Mouse (Mus musculus) brain, embryonic 14.5 days (tissue): ENCODE results near the gene Zfp672.

Experiments used
- CTCF ChIP-seq: fragments of 200-500 bp; IDR thresholded peaks from 2 replicates; pipeline ENCODE4 v1.5.1; 2012; ENCODE audit warnings: inconsistent platforms, mild to moderate bottlenecking, moderate library complexity, borderline replicate concordance; ENCODE audit not compliant: insufficient read depth, insufficient read length; ENCODE audit errors: extremely low read depth
- POLR2A ChIP-seq: fragments of 200-500 bp; IDR thresholded peaks from 2 replicates; pipeline ENCODE4 v1.6.1; 2012; ENCODE audit warnings: mild to moderate bottlenecking, inconsistent platforms, borderline replicate concordance; ENCODE audit not compliant: poor library complexity, insufficient read depth, insufficient read length, severe bottlenecking; ENCODE audit errors: extremely low read depth

DNA sequence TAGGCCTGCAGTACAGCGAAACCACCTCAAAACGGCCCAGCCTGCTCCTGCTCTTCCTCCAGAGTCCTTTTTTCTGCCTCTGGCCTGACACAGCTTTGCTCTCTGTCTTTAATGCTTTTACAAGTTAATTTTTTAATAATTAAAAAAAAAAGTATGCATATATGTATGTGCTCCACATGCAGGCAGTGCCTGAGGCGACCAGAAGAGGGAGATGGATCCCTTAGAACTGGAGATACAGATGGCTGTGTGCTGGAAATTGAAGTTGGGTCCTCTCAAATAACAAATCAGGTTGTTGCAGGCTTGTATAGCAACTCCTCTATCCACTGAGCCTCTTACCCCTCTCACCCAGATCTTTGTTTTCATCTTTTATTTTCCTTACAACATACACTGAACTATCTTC lies 3.4 kb downstream of the Zfp672 start:
- TF ChIP-seq POLR2A: no peak
- TF ChIP-seq CTCF: peak; percentile 10; the same call in 1 of the 2 replicates
